Mouse (Mus musculus): ENCODE measurements at regions not wholly inside any gene's neighbourhood (a gene's known extent, or its start where the extent isn't known, plus 50 kb on each side); places are given as distances from the start of the nearest gene placed in this dataset.

DNA sequence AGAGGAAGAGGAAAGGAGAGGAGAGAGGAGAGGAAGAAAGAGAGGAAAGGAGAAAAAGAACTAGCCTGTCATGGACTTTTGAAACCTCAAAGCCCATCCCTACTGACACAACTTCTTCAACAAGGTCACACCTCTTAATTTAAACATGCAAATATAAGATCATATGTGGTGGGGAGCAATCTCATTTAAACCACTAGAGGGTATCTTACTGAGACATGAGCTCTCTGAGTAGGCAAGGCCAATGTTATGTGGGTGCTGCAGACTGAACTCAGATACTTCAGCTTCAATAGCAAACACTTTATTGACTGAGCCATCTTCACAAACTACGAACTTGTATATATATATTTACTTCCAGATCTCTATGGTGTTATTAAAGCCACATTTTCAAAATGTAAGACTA, 156.9 kb downstream of the Mex3b start:
- DNase-seq (ENCODE audit: low read depth, low spot score): no peak

GRCm38 (mm10) chr7:83031101-83031500, 164.0 kb downstream of the Mex3b start:
- no peak for DNase-seq (ENCODE audit: low read depth, low spot score)

DNA sequence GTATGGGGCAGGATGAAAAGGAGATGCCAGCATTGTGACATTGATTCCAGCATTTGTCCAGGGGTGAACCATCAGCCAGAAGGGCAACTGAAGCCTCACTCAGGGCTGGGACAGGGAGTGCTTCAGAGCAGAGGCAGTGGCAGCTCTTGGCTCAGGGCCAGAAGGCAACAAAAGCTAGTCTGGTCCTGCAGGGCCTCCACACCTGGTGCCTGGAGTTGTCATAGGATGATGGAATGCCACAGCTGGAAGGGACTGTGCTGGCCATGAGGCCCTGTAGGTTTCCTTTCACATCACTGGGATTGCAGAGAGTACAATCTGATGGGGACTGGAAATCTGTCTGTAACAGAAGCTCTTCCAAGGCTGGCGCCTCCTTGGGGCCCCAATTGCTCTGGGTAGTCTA, 164.9 kb downstream of the Mex3b start:
- no peak for DNase-seq (ENCODE audit: low read depth, low spot score)

GRCm38 (mm10) chr7:83032924-83033323, 165.8 kb downstream of the Mex3b start:
- DNase-seq (ENCODE audit: low read depth, low spot score): no peak

GRCm38 (mm10) chr7:83035190-83035589, 168.1 kb downstream of the Mex3b start:
- no peak for DNase-seq (ENCODE audit: low read depth, low spot score)

GRCm38 (mm10) chr7:83036397-83036796, 169.3 kb downstream of the Mex3b start:
- DNase-seq (ENCODE audit: low read depth, low spot score): no peak

- no peak for DNase-seq (ENCODE audit: low read depth, low spot score)
Measured at GRCm38 (mm10) chr7:83037100-83037499, 170.0 kb downstream of the Mex3b start.

DNA sequence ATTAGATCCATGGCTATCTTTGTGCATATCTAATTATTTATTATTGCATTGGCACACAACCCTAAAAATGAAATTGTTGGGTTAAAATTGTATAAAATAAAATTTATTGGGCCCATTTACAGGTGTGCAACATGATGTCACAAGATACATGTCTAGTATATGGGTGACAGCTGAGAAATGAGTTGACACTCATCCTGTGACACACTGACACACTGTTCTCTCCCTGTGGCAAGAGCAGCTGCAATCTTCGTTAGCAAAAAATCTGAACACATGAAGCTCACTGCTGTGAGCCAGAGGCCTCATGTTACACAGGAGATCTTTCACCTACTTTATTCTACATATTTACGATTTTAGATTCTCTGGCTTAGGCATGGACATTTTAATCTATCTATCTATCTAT, 170.6 kb downstream of the Mex3b start:
- DNase-seq (ENCODE audit: low read depth, low spot score): no peak

GRCm38 (mm10) chr7:83043746-83044145, 176.6 kb downstream of the Mex3b start:
- DNase-seq (ENCODE audit: low read depth, low spot score): no peak

- DNase-seq (ENCODE audit: low read depth, low spot score): no peak
Measured at GRCm38 (mm10) chr7:83045266-83045665, 178.1 kb downstream of the Mex3b start.

DNA sequence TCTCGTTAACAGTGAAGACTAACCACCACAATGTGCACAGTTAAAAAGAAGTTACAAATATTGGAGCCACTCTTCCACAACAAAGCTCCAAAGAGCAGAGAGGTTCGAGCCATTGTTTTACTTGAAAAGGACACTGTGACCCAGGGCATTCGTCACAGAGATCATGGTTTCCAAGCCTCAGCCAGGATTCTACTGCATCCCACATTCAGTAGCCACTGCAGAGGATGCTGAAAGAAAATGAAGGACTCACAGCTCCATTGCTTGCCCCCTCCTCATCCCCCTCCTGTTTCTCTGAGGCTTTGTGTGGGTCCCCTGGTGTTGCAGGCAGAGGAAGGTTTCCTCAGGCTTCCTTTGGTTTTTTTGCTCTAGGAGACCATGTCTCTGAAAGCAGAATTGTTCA, 182.9 kb downstream of the Mex3b start:
- no peak for DNase-seq (ENCODE audit: low read depth, low spot score)

DNA sequence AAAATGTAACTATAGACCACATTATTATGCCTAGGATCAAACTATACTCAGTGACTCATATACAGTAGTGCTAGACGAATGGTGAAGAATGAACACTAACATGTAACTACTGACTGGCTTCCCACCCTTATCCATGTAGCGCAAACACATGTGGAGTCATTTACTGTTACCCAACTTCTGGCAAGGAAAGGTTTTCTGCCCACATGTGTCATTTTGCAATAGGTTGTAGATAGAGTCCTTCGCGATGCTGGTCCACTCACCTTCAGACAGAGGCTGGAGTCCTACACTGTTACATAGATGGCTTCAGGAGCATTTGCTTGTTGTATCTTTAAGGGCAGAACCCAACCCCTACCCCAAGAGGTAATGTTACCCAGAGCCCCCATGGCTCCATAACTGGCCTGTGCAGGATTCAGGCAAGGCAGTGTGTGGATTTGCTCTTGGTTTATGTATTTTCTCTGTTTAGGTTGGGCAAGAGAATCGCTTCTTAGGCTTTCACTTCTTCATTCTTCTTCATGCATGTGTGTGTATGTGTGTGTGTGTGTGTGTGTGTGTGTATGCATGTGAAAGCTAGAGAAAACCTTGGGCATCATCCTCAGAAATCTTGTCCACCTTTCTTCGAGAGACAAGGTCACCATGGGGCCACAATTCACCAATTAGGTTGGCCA, 183.8 kb downstream of the Mex3b start:
- no peak for DNase-seq (ENCODE audit: low read depth, low spot score)

- DNase-seq (ENCODE audit: low read depth, low spot score): no peak
Measured at GRCm38 (mm10) chr7:83056101-83056935, 189.2 kb downstream of the Mex3b start.

GRCm38 (mm10) chr7:83060318-83060717, 193.2 kb downstream of the Mex3b start:
- no peak for DNase-seq (ENCODE audit: low read depth, low spot score)

- DNase-seq (ENCODE audit: low read depth, low spot score): peak; percentile 51
Measured at GRCm38 (mm10) chr7:83060733-83061132, 193.6 kb downstream of the Mex3b start.

- no peak for DNase-seq (ENCODE audit: low read depth, low spot score)
Measured at GRCm38 (mm10) chr7:83061197-83061893, 194.2 kb downstream of the Mex3b start.

- no peak for DNase-seq (ENCODE audit: low read depth, low spot score)
Measured at GRCm38 (mm10) chr7:83061894-83062477, 194.9 kb downstream of the Mex3b start.

- no peak for DNase-seq (ENCODE audit: low read depth, low spot score)
Measured at GRCm38 (mm10) chr7:83063559-83063958, 196.4 kb downstream of the Mex3b start.

DNA sequence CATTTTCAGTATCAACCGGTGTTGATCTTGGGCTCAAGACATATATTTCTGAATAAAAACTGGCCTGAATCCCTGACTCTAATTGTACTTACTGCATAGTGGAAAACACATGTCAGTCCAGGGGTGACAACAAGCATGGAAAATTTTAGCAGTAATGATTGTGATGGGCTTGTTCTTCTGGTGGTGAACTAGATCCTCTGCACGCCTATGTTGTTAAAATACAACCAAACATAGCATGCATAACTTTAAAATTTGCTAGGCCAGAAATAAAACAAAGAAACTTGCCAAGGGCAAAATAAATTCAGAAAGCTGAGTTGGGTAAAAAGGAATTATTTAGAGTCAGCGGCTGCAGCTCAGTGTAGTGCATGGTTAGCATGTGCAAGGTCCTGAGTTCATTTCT, 198.2 kb downstream of the Mex3b start:
- no peak for DNase-seq (ENCODE audit: low read depth, low spot score)

DNA sequence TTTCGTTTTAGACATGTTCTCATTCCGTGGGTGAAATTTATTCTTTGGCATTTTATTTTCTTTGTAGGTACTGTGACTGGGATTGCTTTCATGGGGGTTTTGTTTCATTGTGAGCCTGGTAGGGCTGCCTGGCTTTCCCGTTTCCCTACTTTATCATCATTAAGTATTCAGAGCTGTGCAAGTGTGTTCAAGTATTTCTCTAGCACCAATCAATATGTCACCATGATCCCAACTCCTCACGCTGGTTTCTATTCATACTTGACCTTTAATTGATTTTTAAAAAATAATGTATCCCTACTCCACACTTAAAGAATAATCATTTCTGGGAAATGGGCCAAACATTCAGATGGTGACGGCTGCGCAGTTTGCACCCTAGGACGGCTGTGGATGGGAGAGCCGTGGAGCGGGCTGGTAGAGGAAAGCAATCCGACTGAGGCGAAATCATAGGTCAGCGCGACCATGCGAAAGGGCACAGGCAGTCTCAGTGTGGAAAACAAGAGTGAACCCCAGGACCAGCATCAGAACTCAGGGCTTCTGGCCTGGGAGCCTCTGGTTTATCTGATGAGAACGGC, 207.4 kb downstream of the Mex3b start:
- DNase-seq (ENCODE audit: low read depth, low spot score): no peak

DNA sequence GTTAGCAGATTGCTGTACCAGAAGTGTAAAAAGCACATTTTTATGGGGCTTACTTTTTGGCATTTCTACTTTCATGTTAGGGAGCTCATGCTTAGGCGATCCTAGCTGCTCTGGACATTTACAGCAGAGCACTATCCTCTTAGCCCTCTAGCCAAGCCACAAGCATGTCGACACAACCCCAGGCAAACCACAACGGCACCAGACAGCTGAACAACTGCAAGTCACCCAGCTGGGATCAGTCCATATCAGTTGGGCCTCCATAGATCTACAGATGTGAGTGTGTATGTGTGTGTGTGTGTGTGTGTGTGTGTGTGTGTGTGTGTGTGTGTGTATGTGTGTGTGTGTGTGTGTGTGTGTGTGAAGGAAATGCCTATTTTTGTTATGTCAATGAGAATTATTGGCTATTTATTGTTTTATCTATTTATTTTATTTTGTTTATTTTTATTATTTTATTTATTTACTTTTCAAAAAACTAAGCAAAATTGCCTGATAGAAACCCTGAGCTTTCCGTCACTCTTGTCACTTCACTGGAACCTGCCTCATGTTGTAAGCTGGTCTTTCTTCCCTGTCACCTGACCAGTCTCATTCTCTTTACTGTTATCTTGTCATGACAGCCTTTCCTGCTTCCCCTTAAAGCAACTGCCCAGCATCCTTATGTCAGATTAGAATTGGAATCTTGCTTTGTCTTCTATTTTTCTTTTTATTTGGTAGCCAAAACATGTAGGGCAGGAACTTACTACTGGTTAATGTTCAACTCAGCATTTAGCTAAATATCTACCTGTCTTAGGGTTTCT, 208.2 kb downstream of the Mex3b start:
- DNase-seq (ENCODE audit: low read depth, low spot score): no peak

All from embryo, embryonic 11.5 days (tissue).